ENCODE assay signal across 9 mouse cellular contexts in the genomic region with DNA sequence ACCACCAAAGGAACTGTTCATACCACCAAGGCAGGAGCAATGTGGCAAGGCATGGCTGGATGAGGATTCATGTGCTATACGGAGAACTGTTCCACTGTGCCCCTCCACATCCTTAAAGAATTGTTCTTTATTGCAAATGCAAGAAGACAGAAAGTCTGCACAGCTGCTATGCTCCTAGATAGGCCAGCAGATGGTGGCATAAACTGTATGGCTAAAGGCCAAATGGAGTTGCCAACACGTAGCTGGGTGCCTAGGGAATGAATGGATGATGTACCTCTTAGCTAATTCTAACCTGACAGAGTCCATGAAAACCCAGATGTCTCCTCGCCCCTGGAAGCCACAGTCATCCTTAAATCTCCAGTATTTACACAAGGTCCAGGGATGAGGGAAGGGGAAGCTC.
DNase-seq lines count a peak whose midpoint lies in the region; ATAC-seq and TF ChIP-seq lines count a peak whose summit lies in the region.
"Had no signal": no experiment of that assay in that cellular context is flagged by ENCODE, and none has a peak within 500 bp of the region (broad histone marks: within the 10 kb centered on the region; RNA-seq: fewer than 3 reads in every experiment).

No protein-coding gene starts in this region.

- peak; percentile 78 for ATAC-seq in hindbrain, embryonic 15.5 days (ENCODE audit: low FRiP score, low read depth)
- no peak for ATAC-seq in hindbrain, embryonic 11.5 days (ENCODE audit: low FRiP score)
- ATAC-seq in neural tube, embryonic 14.5 days (ENCODE audit: low read depth) = peak; percentile 85

- H3K4me2 ChIP-seq in hindbrain, embryonic 15.5 days = no peak overlapping the region
- H3K4me2 ChIP-seq in hindbrain, embryonic 11.5 days (replicated peaks; ENCODE audit: low read depth, low read length) = no peak overlapping the region
- H3K4me2 ChIP-seq in neural tube, embryonic 14.5 days (ENCODE audit: low read depth, low read length) = no peak overlapping the region
- H3K4me2 ChIP-seq: lung, embryonic 15.5 days had no signal

- 40% methylated on average over 3 of the region's 3 CpGs for WGBS in hindbrain, embryonic 15.5 days
- WGBS in hindbrain, embryonic 11.5 days = 69% methylated on average over 3 of the region's 3 CpGs
- WGBS in neural tube, embryonic 14.5 days = 41% methylated on average over 3 of the region's 3 CpGs

- H3K27ac ChIP-seq in hindbrain, embryonic 15.5 days (replicated peaks) = peak overlapping the region; percentile 57; the same call in 1 of the 2 replicates
- H3K27ac ChIP-seq in hindbrain, embryonic 11.5 days (ENCODE audit: low read depth, low read length) = no peak overlapping the region
- no peak overlapping the region for H3K27ac ChIP-seq in cortical plate, adult 2 months (ENCODE audit: insufficient read depth, low read length)
- no peak overlapping the region for H3K27ac ChIP-seq in layer of hippocampus, adult 2 months
- H3K27ac ChIP-seq in neural tube, embryonic 14.5 days (ENCODE audit: low read depth, low read length) = no peak overlapping the region
- H3K27ac ChIP-seq: lung, embryonic 15.5 days had no signal

- H3K4me3 ChIP-seq in hindbrain, embryonic 15.5 days = no peak overlapping the region
- no peak overlapping the region for H3K4me3 ChIP-seq in hindbrain, embryonic 11.5 days (ENCODE audit: low read depth, low read length)
- no peak overlapping the region for H3K4me3 ChIP-seq in cortical plate, adult 2 months (ENCODE audit: insufficient read depth, low read length)
- H3K4me3 ChIP-seq in layer of hippocampus, adult 2 months = no peak overlapping the region
- H3K4me3 ChIP-seq in neural tube, embryonic 14.5 days (ENCODE audit: low read depth, low read length) = no peak overlapping the region
- H3K4me3 ChIP-seq: lung, embryonic 15.5 days had no signal

- no peaks in the 10 kb centered on the region for H3K36me3 ChIP-seq in hindbrain, embryonic 15.5 days
- no peaks in the 10 kb centered on the region for H3K36me3 ChIP-seq in hindbrain, embryonic 11.5 days (ENCODE audit: control insufficient read depth, insufficient read depth, low read length)
- H3K36me3 ChIP-seq in neural tube, embryonic 14.5 days (ENCODE audit: control insufficient read depth, insufficient read depth, low read length) = no peaks in the 10 kb centered on the region
- H3K36me3 ChIP-seq: lung, embryonic 15.5 days had no signal

- TF ChIP-seq CTCF in cortical plate, adult 2 months (IDR thresholded peaks at IDR 0.05; ENCODE audit: extremely low read depth, insufficient read depth, low read length) = peak; percentile 21; the same call in 1 of the 2 replicates
- TF ChIP-seq CTCF in layer of hippocampus, adult 2 months (conservative IDR thresholded peaks at IDR 0.05) = peak; percentile 40

- H3K9ac ChIP-seq in hindbrain, embryonic 15.5 days = no peak overlapping the region
- no peak overlapping the region for H3K9ac ChIP-seq in hindbrain, embryonic 11.5 days (ENCODE audit: low read depth, low read length)
- no peak overlapping the region for H3K9ac ChIP-seq in neural tube, embryonic 14.5 days (replicated peaks; ENCODE audit: low read depth, low read length)
- H3K9ac ChIP-seq: lung, embryonic 15.5 days had no signal

- no peak for TF ChIP-seq POLR2A in cortical plate, adult 2 months (IDR thresholded peaks at IDR 0.05; ENCODE audit: extremely low read depth, insufficient read depth, low read length)

- H3K27me3 ChIP-seq in hindbrain, embryonic 15.5 days = no peaks in the 10 kb centered on the region
- H3K27me3 ChIP-seq in hindbrain, embryonic 11.5 days (ENCODE audit: control insufficient read depth, insufficient read depth, low read length) = no peaks in the 10 kb centered on the region
- no peaks in the 10 kb centered on the region for H3K27me3 ChIP-seq in neural tube, embryonic 14.5 days (ENCODE audit: control insufficient read depth, insufficient read depth, low read length)
- H3K27me3 ChIP-seq: lung, embryonic 15.5 days had no signal

- no peak for DNase-seq in hindbrain, embryonic 11.5 days (ENCODE audit: low spot score)
- peak; percentile 39 to 43 for DNase-seq in layer of hippocampus, adult 2 months (ENCODE audit: low spot score in 2 of 2)
- no peak for DNase-seq in lung, postnatal 14 days
- no peak for DNase-seq in urinary bladder, adult 2 months (ENCODE audit: low spot score)
- DNase-seq in adipocyte (ENCODE audit: low spot score) = no peak

- no peaks in the 10 kb centered on the region for H3K9me3 ChIP-seq in hindbrain, embryonic 15.5 days
- H3K9me3 ChIP-seq in hindbrain, embryonic 11.5 days (ENCODE audit: control insufficient read depth, low read length) = no peaks in the 10 kb centered on the region
- no peaks in the 10 kb centered on the region for H3K9me3 ChIP-seq in neural tube, embryonic 14.5 days (ENCODE audit: control insufficient read depth, low read length)
- H3K9me3 ChIP-seq: lung, embryonic 15.5 days had no signal

- 0 out of 2 replicates have a peak, but pooled peaks cover 3% of the 10 kb centered on the region for H3K4me1 ChIP-seq in hindbrain, embryonic 15.5 days (replicated peaks)
- no peaks in the 10 kb centered on the region for H3K4me1 ChIP-seq in hindbrain, embryonic 11.5 days (replicated peaks; ENCODE audit: control insufficient read depth, insufficient read depth, low read length)
- H3K4me1 ChIP-seq in cortical plate, adult 2 months (ENCODE audit: control insufficient read depth, insufficient read depth, low read length) = peaks cover 2% of the 10 kb centered on the region; the same call in 1 of the 2 replicates
- H3K4me1 ChIP-seq in neural tube, embryonic 14.5 days (ENCODE audit: control insufficient read depth, insufficient read depth, low read length) = no peaks in the 10 kb centered on the region
- H3K4me1 ChIP-seq: lung, embryonic 15.5 days had no signal

Comparison
In these comparisons a context has a peak if more than half of its experiments do, and no peak if none do; other contexts are left out.
1. DNase-seq: peak in layer of hippocampus, adult 2 months (2 of 2); none in hindbrain, embryonic 11.5 days (single experiment), lung, postnatal 14 days (single experiment), urinary bladder, adult 2 months (single experiment) and adipocyte (single experiment).